Mouse (Mus musculus): ENCODE measurements at regions not wholly inside any gene's neighbourhood (a gene's known extent, or its start where the extent isn't known, plus 50 kb on each side); places are given as distances from the start of the nearest gene placed in this dataset.

DNA sequence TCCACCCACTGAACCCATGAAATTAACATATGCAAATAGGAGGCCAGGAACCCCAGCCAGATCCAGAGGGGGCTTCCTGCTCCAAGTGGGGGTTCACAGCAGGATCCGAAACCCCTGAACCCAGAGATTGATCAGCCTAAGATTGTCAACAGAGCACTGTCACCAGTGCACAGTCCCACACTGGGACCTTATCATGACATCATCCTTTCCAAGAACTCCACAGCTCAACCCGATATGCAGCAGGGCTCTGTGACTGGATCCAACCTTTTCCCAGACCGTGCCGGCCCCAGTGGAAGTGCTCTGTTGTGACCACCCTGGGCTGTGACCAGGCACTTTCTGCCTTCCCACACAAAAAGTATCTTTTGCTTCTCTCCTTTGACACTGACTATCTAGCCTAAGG, 57.7 kb upstream of the Dio3 start:
- no peak for DNase-seq (ENCODE audit: low read depth)

- no peak for DNase-seq (ENCODE audit: low read depth)
Measured at GRCm38 (mm10) chr12:110221679-110222078, 57.2 kb upstream of the Dio3 start.

DNA sequence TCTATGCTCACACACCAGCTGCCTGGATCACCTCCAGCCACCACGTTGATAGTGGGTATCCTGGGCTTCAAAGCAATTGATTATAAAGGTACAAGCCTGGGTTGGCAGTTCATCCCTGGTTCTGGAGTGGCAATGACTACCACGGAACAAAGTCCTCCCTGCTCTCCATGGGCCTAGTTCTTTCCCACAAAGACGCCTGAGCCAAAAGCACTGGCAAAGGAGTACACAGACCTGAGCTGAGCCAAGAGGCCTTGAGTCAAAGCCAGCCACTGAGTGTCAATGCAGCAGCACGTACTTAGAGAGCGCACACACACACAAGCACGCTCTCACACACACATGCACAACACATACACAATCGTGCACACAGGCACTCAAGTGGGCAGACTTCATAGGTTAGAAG, 54.6 kb upstream of the Dio3 start:
- DNase-seq (ENCODE audit: low read depth), result no peak

GRCm38 (mm10) chr12:110228011-110228411, 50.9 kb upstream of the Dio3 start:
- no peak for DNase-seq (ENCODE audit: low read depth)
